Mouse (Mus musculus): ENCODE data around the gene Adam11. TPM values are rescaled to one million over a fixed set of nuclear protein-coding genes. Genes with fewer than 3 reads are reported as not detected.

Adam11 gene
- polyA plus RNA-seq (2014; fragmentation: Illumina TruSeq; extraction: RNeasy Lipid Tissue Mini Kit (QIAGEN cat#74804); ENCODE audit: low read depth, low replicate concordance): 1.1 TPM

DNA sequence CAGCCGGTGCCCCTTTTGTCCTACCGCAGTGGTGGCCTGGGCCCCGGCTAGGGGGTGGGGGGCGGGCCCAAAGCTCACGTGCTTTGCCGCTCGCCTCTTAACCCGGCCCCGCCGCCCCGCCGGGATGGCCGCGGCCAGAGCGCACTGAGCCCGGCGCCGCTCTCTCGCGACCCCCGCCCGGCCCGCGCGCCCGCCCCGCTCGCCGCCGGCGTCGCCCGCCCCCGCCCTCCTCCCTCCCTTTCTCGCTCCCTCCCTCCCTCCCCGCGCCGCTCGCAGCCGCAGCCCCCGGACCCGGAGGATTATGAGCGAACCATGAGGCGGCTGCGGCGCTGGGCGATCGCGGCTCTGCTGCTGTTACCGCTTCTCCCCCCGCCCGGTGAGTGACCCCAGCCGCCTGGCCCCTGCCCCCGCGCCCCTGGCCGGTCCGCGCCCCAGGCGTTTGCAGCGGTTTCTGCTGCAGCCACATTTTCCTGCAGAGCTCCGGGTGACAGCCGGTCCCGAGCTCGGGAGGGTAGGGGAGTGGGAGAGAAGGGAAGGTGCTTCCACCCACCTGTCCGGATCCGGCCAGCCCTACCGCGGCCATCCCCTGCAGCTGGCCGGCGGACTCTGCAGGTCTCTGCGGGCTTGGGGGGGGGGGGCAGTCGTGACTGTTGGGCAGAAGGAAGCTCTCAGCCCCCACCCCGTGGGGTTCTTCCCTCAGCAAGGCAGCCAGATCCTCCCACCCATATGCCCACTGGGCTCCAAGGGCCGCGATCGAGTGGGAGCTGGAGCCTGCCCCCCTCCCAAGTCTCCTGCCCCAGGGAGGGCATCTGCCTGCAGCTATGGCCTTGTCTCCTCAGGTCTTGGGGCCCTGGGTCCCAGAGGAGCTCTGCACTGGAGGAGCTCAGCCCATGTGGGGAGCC, at the start of gene Adam11:
TSS of gene Adam11 (plus strand) at position 131 of the 902 bp plus-strand sequence.

GRCm38 (mm10) chr11:102819021-102819782, 58.0 kb downstream of the Adam11 start, which contains the start of gene Gjc1:
TSS of gene Gjc1 (minus strand) at chr11:102819700.

Other genes starting within 250 kb of the Adam11 start
- 30.0 TPM for gene Gpatch8, start 205.0 kb upstream of the Adam11 start, polyA plus RNA-seq (2014; fragmentation: Illumina TruSeq; extraction: RNeasy Lipid Tissue Mini Kit (QIAGEN cat#74804); ENCODE audit: low read depth, low replicate concordance)
- gene Gm11627, start 182.0 kb upstream of the Adam11 start, polyA plus RNA-seq (2014; fragmentation: Illumina TruSeq; extraction: RNeasy Lipid Tissue Mini Kit (QIAGEN cat#74804); ENCODE audit: low read depth, low replicate concordance): 11.8 TPM
- 2.8 TPM for gene Fzd2, start 157.0 kb upstream of the Adam11 start, polyA plus RNA-seq (2014; fragmentation: Illumina TruSeq; extraction: RNeasy Lipid Tissue Mini Kit (QIAGEN cat#74804); ENCODE audit: low read depth, low replicate concordance)
- gene Meioc, start 97.7 kb upstream of the Adam11 start, polyA plus RNA-seq (2014; fragmentation: Illumina TruSeq; extraction: RNeasy Lipid Tissue Mini Kit (QIAGEN cat#74804); ENCODE audit: low read depth, low replicate concordance): not detected
- gene Ccdc43, start 63.7 kb upstream of the Adam11 start, polyA plus RNA-seq (2014; fragmentation: Illumina TruSeq; extraction: RNeasy Lipid Tissue Mini Kit (QIAGEN cat#74804); ENCODE audit: low read depth, low replicate concordance): 44.8 TPM
- gene Gjc1, start 58.3 kb downstream of the Adam11 start, polyA plus RNA-seq (2014; fragmentation: Illumina TruSeq; extraction: RNeasy Lipid Tissue Mini Kit (QIAGEN cat#74804); ENCODE audit: low read depth, low replicate concordance): 10.1 TPM
- gene Higd1b, start 74.4 kb downstream of the Adam11 start, polyA plus RNA-seq (2014; fragmentation: Illumina TruSeq; extraction: RNeasy Lipid Tissue Mini Kit (QIAGEN cat#74804); ENCODE audit: low read depth, low replicate concordance): not detected
- gene Eftud2, start 119.5 kb downstream of the Adam11 start, polyA plus RNA-seq (2014; fragmentation: Illumina TruSeq; extraction: RNeasy Lipid Tissue Mini Kit (QIAGEN cat#74804); ENCODE audit: low read depth, low replicate concordance): 29.3 TPM
- gene Ccdc103, start 119.8 kb downstream of the Adam11 start, polyA plus RNA-seq (2014; fragmentation: Illumina TruSeq; extraction: RNeasy Lipid Tissue Mini Kit (QIAGEN cat#74804); ENCODE audit: low read depth, low replicate concordance): not detected
- not detected for gene Fam187a, start 123.7 kb downstream of the Adam11 start, polyA plus RNA-seq (2014; fragmentation: Illumina TruSeq; extraction: RNeasy Lipid Tissue Mini Kit (QIAGEN cat#74804); ENCODE audit: low read depth, low replicate concordance)
- 0.73 TPM for gene Gfap, start 139.5 kb downstream of the Adam11 start, polyA plus RNA-seq (2014; fragmentation: Illumina TruSeq; extraction: RNeasy Lipid Tissue Mini Kit (QIAGEN cat#74804); ENCODE audit: low read depth, low replicate concordance)
- gene Kif18b, start 163.7 kb downstream of the Adam11 start, polyA plus RNA-seq (2014; fragmentation: Illumina TruSeq; extraction: RNeasy Lipid Tissue Mini Kit (QIAGEN cat#74804); ENCODE audit: low read depth, low replicate concordance): 0.41 TPM
- not detected for gene C1ql1, start 185.2 kb downstream of the Adam11 start, polyA plus RNA-seq (2014; fragmentation: Illumina TruSeq; extraction: RNeasy Lipid Tissue Mini Kit (QIAGEN cat#74804); ENCODE audit: low read depth, low replicate concordance)

Data from sigmoid colon, adult 10 weeks (tissue).